Mouse (Mus musculus): ENCODE results near the gene Gm16181.

The Gm16181 gene

DNA sequence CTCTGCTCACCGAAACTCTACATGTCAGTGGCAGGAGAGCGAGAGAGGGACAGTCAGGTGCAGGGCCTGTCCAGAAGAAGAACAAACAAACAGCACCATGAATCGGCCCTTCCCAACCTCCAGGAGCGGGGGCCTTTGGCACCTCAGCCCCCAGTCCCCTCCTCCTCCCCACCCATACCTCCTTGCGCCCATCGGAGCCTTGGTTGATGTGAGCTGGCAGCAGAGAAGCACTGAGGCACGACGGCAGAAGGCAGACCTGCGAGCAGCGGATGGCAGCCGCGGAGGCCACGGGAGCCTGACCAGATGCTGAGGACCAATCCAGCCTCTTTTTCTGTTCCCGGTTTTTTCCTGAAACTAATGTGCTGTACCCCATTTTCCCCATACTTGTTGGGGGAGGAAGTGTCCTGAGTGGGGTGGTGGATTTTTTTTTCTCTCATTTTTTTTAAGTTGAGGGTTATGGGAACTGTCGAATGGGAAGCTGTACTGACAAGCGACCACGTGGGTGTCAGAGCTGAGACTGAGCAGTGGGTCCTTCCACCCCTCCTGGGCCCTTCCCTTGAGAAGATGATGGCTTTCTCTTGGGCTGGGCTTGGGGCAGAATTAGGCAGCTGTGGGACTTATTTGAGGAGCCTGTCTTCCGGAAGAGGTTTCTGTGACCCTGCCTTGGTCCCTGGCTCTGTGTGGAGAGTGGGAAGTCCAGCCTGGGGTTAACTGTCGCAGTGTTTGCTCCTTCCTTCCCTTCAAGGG is 29.0 kb downstream of the Gm16181 start:
- DNase-seq (ENCODE audit: low read depth, low spot score): no peak

DNA sequence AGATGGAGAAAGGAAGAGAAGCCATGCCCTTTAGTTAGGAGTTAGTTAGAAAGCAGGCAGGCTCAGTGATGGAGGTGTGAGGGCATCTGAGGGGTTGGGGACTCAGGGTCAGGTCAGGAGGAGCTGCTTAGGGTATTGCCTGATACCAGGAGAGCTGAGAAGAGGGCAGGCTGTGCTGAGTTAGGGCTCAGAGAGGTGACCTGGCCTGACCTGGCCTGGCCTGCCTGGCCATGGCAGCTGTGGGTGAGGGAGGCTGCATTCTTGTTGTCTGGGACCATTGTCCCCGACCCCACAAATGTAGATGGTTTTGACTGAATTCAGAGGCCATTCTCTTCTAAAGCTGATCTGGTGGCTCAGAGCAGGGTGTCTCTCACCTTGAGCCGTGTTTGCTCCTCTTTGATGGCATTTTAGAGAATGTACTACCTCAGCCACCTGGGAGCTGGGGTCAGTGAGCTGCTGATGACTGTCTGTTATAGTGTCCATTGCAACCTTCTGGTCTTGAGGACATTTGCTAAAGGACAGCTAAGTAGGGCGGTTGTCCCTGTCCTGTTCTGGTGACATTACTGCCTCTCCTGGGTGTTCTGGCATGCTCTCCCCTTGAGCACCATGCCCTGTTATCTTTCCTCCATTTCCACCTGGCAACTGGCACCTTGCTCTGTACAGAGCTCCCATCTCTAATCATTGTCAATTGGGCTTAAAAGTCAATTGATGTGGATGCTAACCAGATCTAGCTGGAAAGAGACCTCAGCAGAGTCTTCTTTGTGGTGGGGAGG is 29.9 kb downstream of the Gm16181 start:
- DNase-seq (ENCODE audit: low read depth, low spot score): no peak

DNA sequence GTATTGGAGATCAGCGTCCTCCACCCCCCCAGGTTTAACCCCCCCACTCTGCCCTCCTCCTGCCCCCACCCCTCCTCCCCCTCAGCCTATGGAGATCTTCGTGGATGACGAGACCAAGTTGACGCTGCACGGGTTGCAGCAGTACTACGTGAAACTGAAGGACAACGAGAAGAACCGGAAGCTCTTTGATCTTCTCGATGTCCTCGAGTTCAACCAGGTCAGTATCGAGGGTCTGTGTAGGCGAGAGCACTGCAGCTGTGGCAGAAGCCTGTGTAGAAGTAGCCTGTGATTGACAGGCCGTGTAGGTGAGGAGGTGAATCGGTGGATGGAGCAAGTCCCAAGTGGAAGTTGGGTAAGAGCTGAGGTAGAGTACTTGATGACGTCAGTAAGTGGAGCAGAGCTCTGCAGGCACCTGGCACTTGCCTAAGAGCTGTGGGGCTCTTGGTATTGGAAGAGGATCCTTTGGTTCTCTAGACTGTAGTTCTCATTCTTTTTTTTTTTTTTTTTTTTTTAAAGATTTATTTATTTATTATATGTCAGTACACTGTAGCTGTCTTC is 30.6 kb downstream of the Gm16181 start:
- DNase-seq (ENCODE audit: low read depth, low spot score): no peak

DNA sequence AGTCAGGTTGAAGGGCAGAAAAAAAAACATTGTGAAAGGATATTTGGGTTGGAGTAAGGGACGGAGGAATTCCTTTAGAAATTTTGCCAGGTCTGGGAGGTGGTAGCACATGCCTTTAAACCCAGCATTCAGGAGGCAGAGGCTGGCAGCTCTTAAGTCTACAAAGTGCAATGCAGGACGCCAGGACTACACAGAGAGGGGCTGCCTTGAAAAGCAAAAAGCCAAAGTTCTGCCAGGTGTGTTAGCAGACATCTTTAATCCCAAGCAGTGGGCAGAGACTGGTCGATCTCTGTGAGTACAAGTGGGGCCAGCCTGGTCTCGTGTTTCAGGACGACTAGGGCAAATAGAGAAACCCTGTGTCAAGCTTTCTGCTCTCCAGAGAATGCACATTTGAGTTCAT is 31.3 kb downstream of the Gm16181 start:
- no peak for DNase-seq (ENCODE audit: low read depth, low spot score)

DNA sequence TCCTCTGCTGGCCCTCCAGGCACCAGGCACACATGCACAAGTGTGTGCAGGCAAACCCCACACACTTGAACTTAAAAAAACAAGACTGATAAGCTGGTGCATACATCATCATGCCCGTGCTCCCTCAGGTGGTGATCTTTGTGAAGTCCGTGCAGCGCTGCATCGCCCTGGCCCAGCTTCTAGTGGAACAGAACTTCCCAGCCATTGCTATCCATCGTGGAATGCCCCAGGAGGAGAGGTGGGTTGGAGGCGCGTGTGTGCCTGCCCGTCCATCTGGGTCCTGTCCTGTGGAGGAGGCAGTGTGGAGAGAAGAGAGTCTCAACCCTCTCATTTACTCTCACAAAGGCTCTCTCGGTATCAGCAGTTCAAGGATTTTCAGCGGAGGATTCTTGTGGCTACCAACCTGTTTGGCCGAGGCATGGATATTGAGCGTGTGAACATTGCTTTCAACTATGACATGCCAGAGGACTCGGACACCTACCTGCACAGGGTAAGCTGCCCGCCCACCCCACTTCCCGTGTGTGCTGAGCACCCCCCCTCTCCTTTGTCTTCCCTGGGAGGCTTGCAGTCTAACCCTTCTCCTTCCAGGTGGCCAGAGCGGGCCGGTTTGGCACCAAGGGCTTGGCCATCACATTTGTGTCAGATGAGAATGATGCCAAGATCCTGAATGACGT is 32.1 kb downstream of the Gm16181 start:
- DNase-seq (ENCODE audit: low read depth, low spot score): no peak

DNA sequence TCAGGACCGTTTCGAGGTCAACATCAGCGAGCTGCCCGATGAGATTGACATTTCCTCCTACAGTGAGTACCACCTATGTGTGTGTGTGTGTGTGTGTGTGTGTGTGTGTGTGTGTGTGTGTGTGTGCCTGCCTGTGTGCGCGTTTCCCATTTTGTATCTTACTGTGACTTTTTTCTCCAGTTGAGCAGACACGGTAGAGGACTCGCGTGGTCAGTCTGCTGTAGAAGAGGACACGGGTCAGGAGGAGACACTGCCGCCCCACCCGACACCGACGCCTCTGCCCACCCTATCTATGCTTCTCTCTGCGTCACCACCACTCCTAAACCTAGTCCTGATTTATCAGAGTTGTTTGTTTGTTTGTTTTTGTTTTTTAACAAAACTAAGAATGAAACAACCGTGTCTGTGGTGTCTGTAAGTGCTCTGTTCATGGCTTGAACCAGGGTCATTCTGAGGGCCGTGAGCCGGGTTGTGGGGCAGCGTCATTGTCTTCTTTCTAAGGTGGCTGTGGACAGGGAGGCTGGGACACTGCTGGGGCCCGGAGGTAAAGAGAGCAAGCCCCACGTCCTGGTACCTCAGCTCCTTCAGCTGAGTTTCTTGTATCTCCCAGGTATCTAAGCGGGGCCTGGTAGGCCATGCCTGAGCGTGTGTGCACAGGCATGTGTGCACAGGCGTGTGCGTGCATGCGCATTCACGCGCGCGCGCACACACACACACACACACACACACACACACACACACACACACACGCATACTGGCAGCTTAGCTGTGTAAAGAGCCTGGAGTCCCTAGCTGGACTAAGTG is 32.9 kb downstream of the Gm16181 start:
- no peak for DNase-seq (ENCODE audit: low read depth, low spot score)

DNA sequence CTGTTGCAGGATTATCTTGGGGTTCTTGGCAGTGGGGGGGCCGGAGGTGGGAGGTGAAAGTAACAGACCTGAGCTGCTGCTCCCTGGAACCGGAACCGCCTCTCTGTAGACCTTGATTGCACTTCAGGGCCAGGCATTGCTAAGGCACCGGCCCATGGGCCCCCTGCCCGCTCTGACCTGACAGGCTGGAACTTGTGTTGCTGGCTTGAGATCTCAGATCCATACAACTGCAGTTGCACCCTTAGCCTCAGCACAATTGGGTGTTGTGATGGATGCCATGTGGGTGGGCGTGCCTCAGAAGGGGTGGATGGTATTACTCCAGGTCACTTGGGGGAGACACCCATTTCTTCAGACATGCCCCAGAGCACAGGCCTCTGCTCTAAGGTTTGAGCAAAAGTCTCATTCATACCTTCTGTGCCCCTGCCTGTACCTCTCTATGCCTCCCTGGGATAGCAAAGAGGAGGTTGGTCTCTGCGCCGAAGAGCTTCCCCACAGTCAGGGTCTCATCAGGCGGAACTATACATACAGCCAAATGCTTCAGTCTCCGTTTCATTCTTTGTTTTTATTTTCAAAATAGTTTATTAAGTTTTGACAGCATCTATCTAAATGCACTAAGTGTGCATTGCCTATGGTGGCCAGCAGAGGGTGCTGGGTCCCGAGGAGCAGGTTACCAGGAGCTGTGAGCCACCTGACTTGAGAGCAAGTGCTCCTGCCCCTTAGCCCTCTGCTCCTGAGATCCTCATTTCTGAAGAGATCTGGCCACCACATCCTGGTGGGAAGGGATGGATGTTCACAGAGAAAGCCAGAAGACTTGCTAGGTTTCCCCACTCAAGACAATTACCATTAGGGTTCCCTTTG is 33.8 kb downstream of the Gm16181 start:
- DNase-seq (ENCODE audit: low read depth, low spot score): no peak

DNA sequence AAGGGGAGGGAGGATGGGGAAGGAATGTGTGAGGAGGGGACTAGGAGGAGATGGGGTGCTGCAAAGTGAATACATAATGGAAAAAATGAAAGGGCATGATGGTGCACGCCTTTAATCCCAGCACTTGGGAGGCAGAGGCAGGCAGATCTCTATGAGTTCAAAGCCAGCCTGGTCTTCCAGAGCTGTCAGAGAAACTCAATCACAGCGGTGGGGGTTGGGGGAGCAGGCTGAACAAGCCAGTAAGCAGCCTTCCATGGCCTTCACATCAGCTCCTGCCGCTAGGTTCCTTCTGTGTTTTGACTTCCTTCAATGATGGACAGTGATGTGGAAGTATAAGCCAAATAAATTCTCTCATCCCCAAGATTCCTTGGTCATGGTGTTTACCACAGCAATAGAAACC is 34.7 kb downstream of the Gm16181 start:
- DNase-seq (ENCODE audit: low read depth, low spot score): no peak

DNA sequence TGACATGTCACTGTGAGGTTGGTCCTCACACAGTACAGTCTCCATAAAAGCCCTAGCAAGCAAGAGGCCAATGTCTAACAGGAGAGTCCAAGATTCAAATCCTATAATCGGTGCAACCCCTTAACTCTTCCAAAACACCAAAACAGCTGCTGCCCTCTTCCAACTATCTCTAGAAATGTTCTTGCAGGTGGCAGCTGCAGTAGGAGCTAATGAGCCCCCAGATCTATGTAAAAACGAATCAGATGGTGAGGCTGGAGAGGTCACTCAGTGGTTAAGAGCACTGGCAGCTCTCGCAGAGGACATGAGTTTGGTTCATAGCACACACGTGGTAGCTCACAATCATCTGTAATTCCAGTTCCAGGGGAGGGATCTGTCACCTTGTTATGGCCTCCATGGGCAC is 35.1 kb downstream of the Gm16181 start:
- no peak for DNase-seq (ENCODE audit: low read depth, low spot score)

DNA sequence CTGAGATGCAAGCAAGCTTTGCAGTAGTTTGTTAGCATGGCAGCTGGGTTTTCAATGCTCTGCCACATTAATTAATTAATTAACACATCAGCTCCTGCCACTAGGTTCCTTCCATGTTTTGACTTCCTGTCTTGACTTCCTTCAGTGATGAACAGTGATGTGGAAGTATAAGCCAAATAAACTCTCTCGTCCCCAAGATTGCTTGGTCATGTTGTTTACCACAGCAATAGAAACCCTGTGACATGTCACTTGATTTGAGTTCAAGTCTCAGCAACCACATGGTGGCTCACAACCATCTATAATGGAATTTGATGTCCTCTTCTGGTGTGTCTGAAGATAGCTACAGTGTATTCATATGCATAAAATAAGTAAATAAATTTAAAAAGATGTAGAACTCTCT is 36.7 kb downstream of the Gm16181 start:
- DNase-seq (ENCODE audit: low read depth, low spot score): no peak

DNA sequence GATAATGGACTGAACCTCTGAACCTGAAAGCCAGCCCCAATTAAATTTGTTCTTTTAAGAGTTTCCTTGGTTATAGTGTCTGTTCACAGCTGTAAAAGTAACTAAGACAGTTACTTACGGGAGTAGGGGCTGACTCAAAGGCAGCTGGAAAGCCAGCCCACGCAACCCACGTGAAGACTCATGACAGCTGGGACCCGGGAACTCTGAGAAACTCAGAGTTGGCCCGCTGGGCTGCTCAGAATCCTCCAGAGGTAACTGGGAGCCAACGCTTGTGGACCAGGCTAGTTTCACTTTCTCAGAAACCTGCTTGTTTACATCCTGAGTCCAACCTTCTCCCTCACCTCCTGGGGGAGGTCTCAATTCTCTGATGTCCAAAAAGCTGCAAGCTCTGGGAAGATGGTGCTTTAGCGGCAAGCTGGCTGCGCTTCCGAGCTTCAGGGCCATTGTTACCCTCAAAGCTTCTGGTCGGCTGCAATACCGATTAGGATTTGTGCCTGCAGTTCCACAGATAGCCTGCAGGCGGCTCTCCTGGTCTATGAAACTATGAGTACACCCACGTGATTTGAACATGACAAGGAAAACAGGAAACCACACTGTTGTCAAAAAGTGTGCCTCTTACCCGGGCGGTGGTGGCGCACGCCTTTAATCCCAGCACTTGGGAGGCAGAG is 37.3 kb downstream of the Gm16181 start:
- peak; percentile 95 for DNase-seq (ENCODE audit: low read depth, low spot score)

DNA sequence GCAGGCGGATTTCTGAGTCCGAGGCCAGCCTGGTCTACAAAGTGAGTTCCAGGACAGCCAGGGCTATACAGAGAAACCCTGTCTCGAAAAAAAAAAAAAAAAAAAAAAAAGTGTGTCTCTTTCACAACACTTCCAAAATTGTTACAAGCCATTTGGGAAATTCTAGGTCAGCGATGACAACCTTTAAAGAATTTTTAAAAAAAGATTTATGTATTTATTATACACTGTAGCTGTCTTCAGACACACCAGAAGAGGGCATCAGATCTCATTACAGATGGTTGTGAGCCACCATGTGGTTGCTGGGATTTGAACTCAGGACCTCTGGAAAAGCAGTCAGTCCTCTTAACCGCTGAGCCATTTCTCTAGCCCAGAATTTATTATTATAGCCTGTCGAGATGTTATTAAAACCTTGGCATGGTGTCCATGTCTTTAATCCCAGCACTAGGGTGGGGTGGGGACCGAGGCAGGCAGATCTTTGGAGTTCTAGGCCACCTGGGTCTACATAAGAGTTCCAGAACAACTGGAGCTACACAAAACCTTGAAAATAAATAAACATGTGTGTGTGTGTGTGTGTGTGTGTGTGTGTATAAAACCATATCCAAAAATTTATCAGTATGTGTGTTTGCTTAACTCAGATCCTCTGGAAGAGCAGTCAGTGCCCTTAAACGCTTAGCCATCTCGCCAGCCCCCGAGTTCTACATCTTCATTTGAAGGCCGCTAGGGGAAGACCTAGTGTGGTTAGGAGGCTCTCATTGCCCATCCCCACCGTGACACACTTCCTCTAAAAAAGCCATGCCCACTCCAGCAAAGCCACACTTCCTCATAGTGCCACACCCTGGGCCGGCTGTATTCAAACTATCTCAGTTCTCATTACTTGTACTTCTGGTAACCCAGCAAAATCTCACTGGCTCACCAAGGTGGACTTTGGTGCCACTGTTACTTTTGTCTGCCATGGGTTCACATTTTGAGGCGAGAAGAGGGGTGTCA is 38.2 kb downstream of the Gm16181 start:
- peak; percentile 70 for DNase-seq (ENCODE audit: low read depth, low spot score)

DNA sequence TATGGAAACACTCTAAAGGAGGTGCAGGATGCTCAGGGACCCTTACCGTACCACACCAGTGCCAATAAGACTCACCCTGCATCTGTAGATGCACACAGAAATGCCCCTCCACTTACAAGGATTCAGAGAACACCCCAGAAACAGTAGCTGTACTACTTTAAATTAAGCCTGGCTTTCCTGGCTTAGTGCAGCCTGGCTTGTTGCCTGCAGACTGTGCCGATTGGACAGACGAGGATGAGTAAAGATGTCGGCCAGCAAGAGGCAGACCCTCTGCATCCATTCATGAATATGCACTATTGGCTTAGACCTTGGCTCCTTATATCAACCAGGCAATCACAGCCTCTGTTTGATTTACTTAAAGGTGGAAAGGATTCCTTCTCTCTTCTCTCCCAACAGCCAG is 39.0 kb downstream of the Gm16181 start:
- no peak for DNase-seq (ENCODE audit: low read depth, low spot score)

DNA sequence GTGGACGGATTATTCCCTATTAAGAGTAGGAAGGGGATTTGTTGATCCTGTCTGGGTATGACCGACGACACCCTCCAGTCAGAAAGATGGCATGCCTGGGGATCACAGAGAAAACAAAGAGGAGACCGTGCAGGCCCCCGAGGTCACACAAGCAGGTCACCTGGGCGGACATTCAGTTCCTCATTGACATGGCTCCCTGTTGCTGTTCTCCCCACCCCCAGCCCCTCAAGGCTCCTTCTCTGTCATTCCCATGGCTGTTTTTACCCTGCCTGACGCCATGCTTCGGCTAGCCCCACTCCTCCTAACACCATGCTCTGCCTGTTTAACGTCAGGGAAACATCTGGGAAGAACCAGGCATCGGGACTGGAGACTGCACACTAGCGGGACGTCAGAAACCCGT is 41.0 kb downstream of the Gm16181 start:
- no peak for DNase-seq (ENCODE audit: low read depth, low spot score)

DNA sequence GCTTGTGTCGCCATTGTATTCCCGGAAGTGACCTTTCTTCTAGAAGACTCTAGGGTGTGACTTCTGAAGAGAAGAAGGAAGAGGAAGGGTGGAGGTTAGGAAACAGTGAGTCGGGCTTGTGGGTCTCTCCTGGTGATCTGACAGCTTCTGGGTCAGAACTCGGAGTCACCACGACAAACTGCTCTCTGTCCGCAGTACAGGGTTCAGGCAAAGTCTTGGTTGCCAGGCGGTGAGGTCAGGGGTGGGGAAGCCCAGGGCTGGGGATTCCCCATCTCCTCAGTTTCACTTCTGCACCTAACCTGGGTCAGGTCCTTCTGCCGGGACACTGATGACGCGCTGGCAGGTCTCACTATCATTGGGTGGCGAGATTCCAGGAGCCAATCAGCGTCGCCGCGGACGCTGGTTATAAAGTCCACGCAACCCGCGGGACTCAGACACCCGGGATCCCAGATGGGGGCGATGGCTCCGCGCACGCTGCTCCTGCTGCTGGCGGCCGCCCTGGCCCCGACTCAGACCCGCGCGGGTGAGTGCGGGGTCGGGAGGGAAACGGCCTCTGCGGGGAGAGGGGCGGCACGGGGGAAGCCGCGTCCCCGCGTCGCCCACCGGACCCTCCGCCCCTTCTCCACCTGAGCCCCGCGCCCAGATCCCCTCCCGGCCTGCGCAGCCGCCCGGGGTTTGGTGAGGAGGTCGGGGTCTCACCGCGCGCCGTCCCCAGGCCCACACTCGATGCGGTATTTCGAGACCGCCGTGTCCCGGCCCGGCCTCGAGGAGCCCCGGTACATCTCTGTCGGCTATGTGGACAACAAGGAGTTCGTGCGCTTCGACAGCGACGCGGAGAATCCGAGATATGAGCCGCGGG is 42.3 kb downstream of the Gm16181 start, which contains the start of gene H2-D1:
Gene H2-D1, plus strand, starts transcription at position 67 of the 859 bp plus-strand sequence.
- DNase-seq (ENCODE audit: low read depth, low spot score): peak; percentile 96

DNA sequence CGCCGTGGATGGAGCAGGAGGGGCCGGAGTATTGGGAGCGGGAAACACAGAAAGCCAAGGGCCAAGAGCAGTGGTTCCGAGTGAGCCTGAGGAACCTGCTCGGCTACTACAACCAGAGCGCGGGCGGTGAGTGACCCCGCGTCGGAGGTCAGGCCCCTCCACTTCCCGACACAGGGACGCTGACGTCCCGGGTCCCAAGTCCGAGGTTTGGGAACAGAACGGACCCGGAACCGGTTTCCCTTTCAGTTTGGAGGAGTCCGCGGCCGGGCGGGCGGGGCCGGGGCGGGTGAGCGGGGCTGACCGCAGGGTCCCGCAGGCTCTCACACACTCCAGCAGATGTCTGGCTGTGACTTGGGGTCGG is 42.9 kb downstream of the Gm16181 start:
- DNase-seq (ENCODE audit: low read depth, low spot score): no peak

DNA sequence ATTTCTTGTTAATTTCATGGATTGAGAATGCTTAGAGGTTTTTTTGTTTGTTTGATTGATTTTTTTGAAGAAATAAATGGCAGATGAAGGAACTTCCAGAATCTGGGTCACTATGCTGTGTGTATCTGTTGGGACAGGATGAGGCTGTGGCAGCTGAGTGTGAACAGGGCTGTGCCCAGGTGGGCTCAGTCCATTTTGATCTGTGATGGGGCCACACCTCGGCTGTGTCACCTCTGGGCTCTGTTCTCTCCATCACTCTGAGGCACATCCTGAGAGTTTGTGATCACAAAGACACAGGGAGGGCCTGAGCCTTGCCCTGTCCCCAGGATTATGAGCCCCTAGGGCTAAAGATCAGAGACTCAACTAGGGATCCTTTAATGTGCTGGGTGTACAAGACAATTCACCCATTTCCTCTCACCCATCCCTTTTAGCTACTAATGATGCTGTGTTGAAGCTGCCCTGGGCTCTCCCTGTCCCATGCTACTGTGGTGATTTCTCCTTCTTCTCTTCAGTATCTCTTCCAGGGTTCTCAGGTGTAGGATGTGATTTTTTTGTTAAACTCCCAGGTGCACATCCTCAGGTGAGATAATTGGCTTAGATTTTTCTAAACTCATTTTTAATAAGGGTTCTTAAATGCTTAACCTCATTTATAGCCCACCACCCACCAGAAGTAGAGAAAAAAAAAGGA is 46.9 kb downstream of the Gm16181 start:
- DNase-seq (ENCODE audit: low read depth, low spot score): no peak
